Mouse (Mus musculus) erythroblast, embryonic 14.5 days (primary cell): Measurements from ENCODE around the gene Tmem98.

Source experiments
- GATA1 ChIP-seq: IDR thresholded peaks from 2 replicates; pipeline ENCODE4 v1.6.1; 2012; ENCODE audit warnings: low read length, inconsistent platforms, mixed read lengths
- TAL1 ChIP-seq: IDR thresholded peaks from 3 replicates; pipeline ENCODE4 v1.6.1; 2012; ENCODE audit warnings: low read length, inconsistent platforms, mixed read lengths

DNA sequence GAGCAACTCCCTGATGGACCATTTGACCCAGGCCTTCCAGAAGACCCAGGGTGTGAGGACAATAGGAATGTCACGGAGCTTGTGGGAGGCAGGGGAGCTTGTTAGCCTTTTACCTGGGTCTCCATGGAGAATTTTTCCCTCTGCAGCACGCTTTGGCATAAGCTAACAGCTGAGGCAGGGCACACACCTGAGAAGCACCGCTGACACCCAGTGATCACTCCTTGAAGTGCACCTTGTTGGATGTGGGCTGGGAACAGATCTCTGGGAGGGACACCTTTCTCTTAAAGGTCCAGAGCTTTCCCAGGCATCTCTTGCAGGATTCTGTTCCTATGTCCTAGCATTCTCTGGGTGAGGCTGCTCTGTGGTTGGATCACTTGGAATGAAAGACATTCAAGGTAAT lies 10.0 kb upstream of the Tmem98 start:
- no peak for TF ChIP-seq GATA1
- TF ChIP-seq TAL1: no peak
